Mouse (Mus musculus) cortical plate, adult 2 months (tissue): ENCODE measurements around the gene Slc2a12.

Experiments used
- CTCF ChIP-seq: fragments of 200-500 bp; IDR thresholded peaks from 2 replicates; pipeline ENCODE4 v1.5.1; 2011; ENCODE audit warnings: mild to moderate bottlenecking, control low read depth, low read length; ENCODE audit not compliant: insufficient read depth; ENCODE audit errors: extremely low read depth
- POLR2A ChIP-seq: fragments of 200-500 bp; IDR thresholded peaks from 2 replicates; pipeline ENCODE4 v1.6.1; 2011; ENCODE audit warnings: mild to moderate bottlenecking, low read length, control low read depth; ENCODE audit not compliant: insufficient read depth; ENCODE audit errors: extremely low read depth

DNA sequence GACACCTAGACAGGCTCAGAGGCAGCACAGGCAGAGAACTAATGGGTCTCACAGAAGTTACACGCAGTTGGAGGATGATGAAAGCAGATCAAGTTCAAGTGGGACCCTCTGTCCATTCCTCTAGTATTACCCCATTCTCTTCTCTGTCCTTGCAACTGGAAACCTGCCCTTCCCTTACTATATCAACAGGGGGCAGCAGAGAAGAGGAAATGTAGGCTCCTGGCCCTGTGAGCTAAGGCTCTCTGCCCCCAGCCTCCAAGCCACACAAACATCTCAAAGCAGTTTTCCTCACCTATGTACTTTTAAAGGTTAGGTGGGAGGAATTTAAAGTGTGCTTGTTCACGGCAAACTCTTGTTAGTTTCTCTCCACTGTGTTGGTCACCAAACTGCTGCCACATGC, 26.0 kb upstream of the Slc2a12 start:
- TF ChIP-seq CTCF (peak; percentile 80), POLR2A (no peak)
